Mouse (Mus musculus) gastrocnemius, postnatal 10 days (tissue): ENCODE measurements around the gene AU040320. TPM values are rescaled to one million over a fixed set of nuclear protein-coding genes. Genes with fewer than 3 reads are reported as not detected.

ENCODE experiments used
- DNase-seq: peaks from one replicate; pipeline ENCODE4 v3.0.0; 2021; ENCODE audit warnings: mixed read lengths
- total RNA-seq, 2 experiments: library from RNA; stranded (reverse); gene quantifications; 2 replicates each; pipeline ENCODE4 v1.2.3; 2021

AU040320 gene
- total RNA-seq, 2 experiments from 2014 or later: 22.2 to 24.2 TPM

- no peak for DNase-seq
These were observed 107.1 kb downstream of the AU040320 start for GRCm38 (mm10) chr4:126860268-126860986.

- DNase-seq: no peak
These were observed 108.3 kb downstream of the AU040320 start for GRCm38 (mm10) chr4:126861514-126862266.

- DNase-seq: no peak
These were observed 115.4 kb downstream of the AU040320 start for GRCm38 (mm10) chr4:126868699-126869098.

GRCm38 (mm10) chr4:126872717-126873116 is 119.4 kb downstream of the AU040320 start:
- DNase-seq: no peak

- no peak for DNase-seq
These were observed 126.4 kb downstream of the AU040320 start for GRCm38 (mm10) chr4:126879560-126880275.

GRCm38 (mm10) chr4:126883602-126884001 is 130.3 kb downstream of the AU040320 start:
- DNase-seq: no peak

- no peak for DNase-seq
These were observed 132.6 kb downstream of the AU040320 start for GRCm38 (mm10) chr4:126885953-126886352.

GRCm38 (mm10) chr4:126889879-126890278 is 136.5 kb downstream of the AU040320 start:
- no peak for DNase-seq

Other genes starting within 250 kb of the AU040320 start
- 1 to 10 TPM; 1.9 to 2.2 TPM for gene Ago4, start 220.1 kb upstream of the AU040320 start, total RNA-seq
- 1 to 10 TPM; 5.7 to 6.9 TPM for gene Clspn, start 196.6 kb upstream of the AU040320 start, total RNA-seq
- 10 to 100 TPM; 13.1 to 14.7 TPM for gene 5730409E04Rik, start 143.7 kb upstream of the AU040320 start, total RNA-seq
- 100 to 1,000 TPM; 117 to 119 TPM for gene Psmb2, start 75.9 kb upstream of the AU040320 start, total RNA-seq
- gene Tfap2e, start 17.3 kb upstream of the AU040320 start, total RNA-seq: not detected
- 10 to 100 TPM; 12.0 to 13.3 TPM for gene Ncdn, start 106 bp upstream of the AU040320 start, total RNA-seq
- gene Zmym4, start 214.6 kb downstream of the AU040320 start, total RNA-seq: 10 to 100 TPM; 21.6 to 32.1 TPM